Mouse (Mus musculus): ENCODE data around the gene Negr1. TPM values are rescaled to one million over a fixed set of nuclear protein-coding genes. Genes with fewer than 3 reads are reported as not detected.

Gene Negr1
- polyA plus RNA-seq, 1 experiment = 0.02 TPM

- no peaks in the 10 kb centered on the region for H3K79me2 ChIP-seq (ENCODE audit: control insufficient read depth, insufficient read depth)
- H3K36me3 ChIP-seq (ENCODE audit: control insufficient read depth, insufficient read depth) = no peaks in the 10 kb centered on the region
- no peaks in the 10 kb centered on the region for H3K27me3 ChIP-seq (ENCODE audit: control insufficient read depth, insufficient read depth, insufficient read length)
- no peaks in the 10 kb centered on the region for H3K79me3 ChIP-seq (ENCODE audit: low read depth)
- H3ac ChIP-seq (ENCODE audit: control insufficient read depth, insufficient read length, low read depth) = no peak overlapping the region
- H3K4me3 ChIP-seq (ENCODE audit: insufficient read depth, poor library complexity, severe bottlenecking) = no peak overlapping the region
- TF ChIP-seq CEBPB (IDR thresholded peaks at IDR 0.05; ENCODE audit: low read depth) = no peak
- TF ChIP-seq MYOD1 (IDR thresholded peaks at IDR 0.05; ENCODE audit: control insufficient read depth, insufficient read length, low read depth) = no peak
- no peak for TF ChIP-seq USF1 (IDR thresholded peaks at IDR 0.05; ENCODE audit: low read depth)
- TF ChIP-seq MYOG (IDR thresholded peaks at IDR 0.05; ENCODE audit: control insufficient read depth, extremely low read depth, insufficient read length) = no peak
- TF ChIP-seq CTCF (IDR thresholded peaks at IDR 0.05; ENCODE audit: control insufficient read depth, insufficient read depth, insufficient read length) = no peak
- no peak for TF ChIP-seq FOSL1 (IDR thresholded peaks at IDR 0.05; ENCODE audit: insufficient read depth, low read length, poor library complexity, severe bottlenecking)
- TF ChIP-seq MAX (IDR thresholded peaks at IDR 0.05) = no peak
These were observed 504.7 kb downstream of the Negr1 start for GRCm38 (mm10) chr3:157066331-157066730.

- H3ac ChIP-seq (ENCODE audit: control insufficient read depth, insufficient read length, low read depth) = no peak overlapping the region
- no peaks in the 10 kb centered on the region for H3K79me3 ChIP-seq (ENCODE audit: low read depth)
- H3K36me3 ChIP-seq (ENCODE audit: control insufficient read depth, insufficient read depth) = no peaks in the 10 kb centered on the region
- H3K79me2 ChIP-seq (ENCODE audit: control insufficient read depth, insufficient read depth) = no peaks in the 10 kb centered on the region
- TF ChIP-seq CTCF (IDR thresholded peaks at IDR 0.05; ENCODE audit: control insufficient read depth, insufficient read depth, insufficient read length) = no peak
- no peak for TF ChIP-seq MAX (IDR thresholded peaks at IDR 0.05)
- TF ChIP-seq USF1 (IDR thresholded peaks at IDR 0.05; ENCODE audit: low read depth) = no peak
- TF ChIP-seq CEBPB (IDR thresholded peaks at IDR 0.05; ENCODE audit: low read depth) = no peak
- no peak for TF ChIP-seq FOSL1 (IDR thresholded peaks at IDR 0.05; ENCODE audit: insufficient read depth, low read length, poor library complexity, severe bottlenecking)
- TF ChIP-seq MYOG (IDR thresholded peaks at IDR 0.05; ENCODE audit: control insufficient read depth, extremely low read depth, insufficient read length) = no peak
- TF ChIP-seq MYOD1 (IDR thresholded peaks at IDR 0.05; ENCODE audit: control insufficient read depth, insufficient read length, low read depth) = no peak
- H3K4me3 ChIP-seq (ENCODE audit: insufficient read depth, poor library complexity, severe bottlenecking) = no peak overlapping the region
- no peaks in the 10 kb centered on the region for H3K27me3 ChIP-seq (ENCODE audit: control insufficient read depth, insufficient read depth, insufficient read length)
These were observed 517.8 kb downstream of the Negr1 start for GRCm38 (mm10) chr3:157079250-157079965.

- Histone ChIP-seq H3K4me3 (ENCODE audit: insufficient read depth, poor library complexity, severe bottlenecking) (no peak overlapping the region), H3ac (ENCODE audit: control insufficient read depth, insufficient read length, low read depth) (no peak overlapping the region), H3K79me3 (ENCODE audit: low read depth) (no peaks in the 10 kb centered on the region), H3K36me3 (ENCODE audit: control insufficient read depth, insufficient read depth) (no peaks in the 10 kb centered on the region), H3K79me2 (ENCODE audit: control insufficient read depth, insufficient read depth) (no peaks in the 10 kb centered on the region), H3K27me3 (ENCODE audit: control insufficient read depth, insufficient read depth, insufficient read length) (no peaks in the 10 kb centered on the region)
- TF ChIP-seq CEBPB (IDR thresholded peaks at IDR 0.05; ENCODE audit: low read depth) (no peak), CTCF (IDR thresholded peaks at IDR 0.05; ENCODE audit: control insufficient read depth, insufficient read depth, insufficient read length) (no peak), MYOD1 (IDR thresholded peaks at IDR 0.05; ENCODE audit: control insufficient read depth, insufficient read length, low read depth) (no peak), FOSL1 (IDR thresholded peaks at IDR 0.05; ENCODE audit: insufficient read depth, low read length, poor library complexity, severe bottlenecking) (no peak), MYOG (IDR thresholded peaks at IDR 0.05; ENCODE audit: control insufficient read depth, extremely low read depth, insufficient read length) (no peak), MAX (IDR thresholded peaks at IDR 0.05) (no peak), USF1 (IDR thresholded peaks at IDR 0.05; ENCODE audit: low read depth) (no peak)
These were observed 518.3 kb downstream of the Negr1 start for GRCm38 (mm10) chr3:157079966-157080306.

- no peak for TF ChIP-seq CEBPB (IDR thresholded peaks at IDR 0.05; ENCODE audit: low read depth)
- TF ChIP-seq USF1 (IDR thresholded peaks at IDR 0.05; ENCODE audit: low read depth) = no peak
- no peak for TF ChIP-seq CTCF (IDR thresholded peaks at IDR 0.05; ENCODE audit: control insufficient read depth, insufficient read depth, insufficient read length)
- no peak for TF ChIP-seq FOSL1 (IDR thresholded peaks at IDR 0.05; ENCODE audit: insufficient read depth, low read length, poor library complexity, severe bottlenecking)
- no peak for TF ChIP-seq MYOD1 (IDR thresholded peaks at IDR 0.05; ENCODE audit: control insufficient read depth, insufficient read length, low read depth)
- no peak for TF ChIP-seq MYOG (IDR thresholded peaks at IDR 0.05; ENCODE audit: control insufficient read depth, extremely low read depth, insufficient read length)
- TF ChIP-seq MAX (IDR thresholded peaks at IDR 0.05) = no peak
- Histone ChIP-seq H3K27me3 (ENCODE audit: control insufficient read depth, insufficient read depth, insufficient read length) (no peaks in the 10 kb centered on the region), H3K4me3 (ENCODE audit: insufficient read depth, poor library complexity, severe bottlenecking) (no peak overlapping the region), H3ac (ENCODE audit: control insufficient read depth, insufficient read length, low read depth) (no peak overlapping the region), H3K36me3 (ENCODE audit: control insufficient read depth, insufficient read depth) (no peaks in the 10 kb centered on the region), H3K79me3 (ENCODE audit: low read depth) (no peaks in the 10 kb centered on the region), H3K79me2 (ENCODE audit: control insufficient read depth, insufficient read depth) (no peaks in the 10 kb centered on the region)
These were observed 519.0 kb downstream of the Negr1 start for GRCm38 (mm10) chr3:157080585-157080984.

GRCm38 (mm10) chr3:157082808-157083784 lies 521.5 kb downstream of the Negr1 start:
- Histone ChIP-seq H3K4me3 (ENCODE audit: insufficient read depth, poor library complexity, severe bottlenecking) (no peak overlapping the region), H3K79me3 (ENCODE audit: low read depth) (no peaks in the 10 kb centered on the region), H3K27me3 (ENCODE audit: control insufficient read depth, insufficient read depth, insufficient read length) (no peaks in the 10 kb centered on the region), H3ac (ENCODE audit: control insufficient read depth, insufficient read length, low read depth) (no peak overlapping the region), H3K36me3 (ENCODE audit: control insufficient read depth, insufficient read depth) (no peaks in the 10 kb centered on the region), H3K79me2 (ENCODE audit: control insufficient read depth, insufficient read depth) (no peaks in the 10 kb centered on the region)
- no peak for TF ChIP-seq MYOD1 (IDR thresholded peaks at IDR 0.05; ENCODE audit: control insufficient read depth, insufficient read length, low read depth)
- no peak for TF ChIP-seq USF1 (IDR thresholded peaks at IDR 0.05; ENCODE audit: low read depth)
- no peak for TF ChIP-seq FOSL1 (IDR thresholded peaks at IDR 0.05; ENCODE audit: insufficient read depth, low read length, poor library complexity, severe bottlenecking)
- TF ChIP-seq MYOG (IDR thresholded peaks at IDR 0.05; ENCODE audit: control insufficient read depth, extremely low read depth, insufficient read length) = no peak
- TF ChIP-seq CEBPB (IDR thresholded peaks at IDR 0.05; ENCODE audit: low read depth) = no peak
- TF ChIP-seq MAX (IDR thresholded peaks at IDR 0.05) = no peak
- TF ChIP-seq CTCF (IDR thresholded peaks at IDR 0.05; ENCODE audit: control insufficient read depth, insufficient read depth, insufficient read length) = no peak
